Mouse (Mus musculus) kidney, adult 2 months (tissue): Measurements from ENCODE around the gene Pls1. TPM values are rescaled to one million over a fixed set of nuclear protein-coding genes. Genes with fewer than 3 reads are reported as not detected.

Experiments used
- DNase-seq: peaks from one replicate; pipeline ENCODE4 v3.0.0; 2021
- H3K27ac ChIP-seq: fragments of 200-500 bp; 2 replicates; pipeline ENCODE4 v1.5.1; 2012; ENCODE audit warnings: low read depth, low read length, control low read depth, inconsistent platforms; ENCODE audit not compliant: insufficient read depth
- H3K27me3 ChIP-seq: fragments of 200-500 bp; replicated peaks from 2 replicates; pipeline ENCODE4 v1.6.1; 2012; ENCODE audit warnings: mild to moderate bottlenecking, moderate library complexity, low read length, inconsistent platforms; ENCODE audit not compliant: control insufficient read depth, insufficient read depth
- H3K36me3 ChIP-seq: fragments of 200-500 bp; 2 replicates; pipeline ENCODE4 v1.6.1; 2012; ENCODE audit warnings: mild to moderate bottlenecking, moderate library complexity, low read length, inconsistent platforms; ENCODE audit not compliant: control insufficient read depth, insufficient read depth
- H3K4me1 ChIP-seq: fragments of 200-500 bp; 2 replicates; pipeline ENCODE4 v1.6.1; 2011; ENCODE audit warnings: low read length; ENCODE audit not compliant: control insufficient read depth, insufficient read depth
- H3K4me3 ChIP-seq: fragments of 200-500 bp; 2 replicates; pipeline ENCODE4 v1.5.1; 2011; ENCODE audit warnings: mild to moderate bottlenecking, low read depth, low read length, control low read depth; ENCODE audit not compliant: insufficient read depth
- CTCF ChIP-seq: fragments of 200-500 bp; conservative IDR thresholded peaks from 2 replicates; pipeline ENCODE4 v1.5.1; 2011; ENCODE audit warnings: low read depth, mild to moderate bottlenecking, control low read depth, low read length, moderate library complexity, mixed read lengths; ENCODE audit not compliant: insufficient read depth, insufficient read length
- POLR2A ChIP-seq: fragments of 200-500 bp; IDR thresholded peaks from one replicate; pipeline ENCODE4 v1.6.1; 2011; ENCODE audit warnings: low read depth, low read length, control low read depth
- WGBS: fragments of 180-500 bp; shearing (Covaris S2); methylation state at CpG from one replicate; pipeline ENCODE4 v1.1.7; 2018; 5-methylcytosine and 5-hydroxymethylcytosine counted together
- polyA plus RNA-seq: library from polyadenylated mRNA; depleted of rRNA; stranded (reverse); fragments of >200 nt; gene quantifications from 2 replicates; pipeline ENCODE4 v1.2.3, GENCODE M21; 2012

Gene Pls1
- polyA plus RNA-seq, 1 experiment, result 21.6 TPM

DNA sequence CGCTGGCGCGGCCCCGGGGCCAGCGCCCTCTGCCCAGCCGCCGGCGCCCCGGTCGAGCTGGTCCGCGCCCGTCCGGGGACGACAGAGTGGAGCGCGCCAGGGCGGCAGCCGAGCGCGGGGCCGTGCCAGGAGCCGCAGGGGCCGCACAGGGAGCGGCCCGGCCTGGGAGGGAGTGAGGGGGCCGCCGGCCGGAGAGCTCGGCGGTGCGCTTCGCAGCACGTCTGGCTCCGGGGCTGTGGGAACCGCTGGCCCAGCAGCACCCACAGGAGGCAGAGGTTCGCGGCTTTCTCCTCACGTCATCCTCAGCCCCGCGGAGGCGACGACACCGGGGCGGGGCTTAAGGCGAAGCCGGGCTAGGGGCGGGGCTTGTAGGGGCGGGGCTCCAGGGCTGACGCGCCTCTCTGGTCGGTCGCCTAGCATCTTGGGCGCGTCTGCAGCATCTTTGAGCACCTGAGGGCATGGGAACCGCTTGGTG, 95.0 kb downstream of the Pls1 start, which contains the start of gene Trpc1:
Gene Trpc1 (minus strand): TSS at position 339 of the 475 bp plus-strand sequence.
- peak within 1 kb of the TSS; percentile 98 for H3K4me3 ChIP-seq
- H3K36me3 ChIP-seq, result no peaks in the 10 kb centered on the region
- peak; percentile 87 for DNase-seq
- no peaks in the 10 kb centered on the region; the same call in 1 of the 2 replicates for H3K27me3 ChIP-seq
- peak within 1 kb of the TSS; percentile 57 for H3K27ac ChIP-seq
- TF ChIP-seq POLR2A, result peak; percentile 73
- TF ChIP-seq CTCF, result no peak
- under 1% methylated on average over 56 of the region's 56 CpGs for WGBS
- H3K4me1 ChIP-seq, result peaks cover 10% of the 10 kb centered on the region; the same call in 1 of the 2 replicates

DNA sequence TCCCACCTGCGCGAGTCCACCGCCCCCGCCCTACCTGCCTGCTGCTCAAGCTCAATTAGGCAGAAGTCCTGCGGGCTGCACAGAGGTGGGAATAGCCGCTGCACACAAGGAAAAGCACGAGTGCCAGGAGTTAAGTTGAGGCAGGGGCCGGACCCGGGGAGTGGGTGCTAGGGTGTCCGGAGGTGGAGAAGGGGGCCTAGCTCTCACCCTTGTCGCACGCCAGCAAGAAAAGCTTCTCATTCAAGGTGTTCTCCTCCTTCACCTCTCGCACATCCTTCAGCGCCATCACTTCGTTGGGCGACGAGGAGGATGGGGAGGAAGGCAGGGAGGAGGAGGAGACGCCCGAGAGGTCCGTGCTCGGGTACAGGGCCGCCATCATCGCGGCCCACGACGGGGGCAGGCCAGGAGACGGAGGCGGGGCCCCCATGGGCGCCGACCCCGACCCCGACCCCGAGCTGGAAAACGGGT, 95.6 kb downstream of the Pls1 start:
- H3K27ac ChIP-seq, result peak overlapping the region; percentile 57
- H3K36me3 ChIP-seq, result no peaks in the 10 kb centered on the region
- WGBS, result 3% methylated on average over 34 of the region's 34 CpGs
- H3K4me1 ChIP-seq, result peaks cover 13% of the 10 kb centered on the region; the same call in 1 of the 2 replicates
- H3K4me3 ChIP-seq, result peak overlapping the region; percentile 98
- peak; percentile 39 for DNase-seq
- no peaks in the 10 kb centered on the region; the same call in 1 of the 2 replicates for H3K27me3 ChIP-seq
- TF ChIP-seq POLR2A, result no peak

DNA sequence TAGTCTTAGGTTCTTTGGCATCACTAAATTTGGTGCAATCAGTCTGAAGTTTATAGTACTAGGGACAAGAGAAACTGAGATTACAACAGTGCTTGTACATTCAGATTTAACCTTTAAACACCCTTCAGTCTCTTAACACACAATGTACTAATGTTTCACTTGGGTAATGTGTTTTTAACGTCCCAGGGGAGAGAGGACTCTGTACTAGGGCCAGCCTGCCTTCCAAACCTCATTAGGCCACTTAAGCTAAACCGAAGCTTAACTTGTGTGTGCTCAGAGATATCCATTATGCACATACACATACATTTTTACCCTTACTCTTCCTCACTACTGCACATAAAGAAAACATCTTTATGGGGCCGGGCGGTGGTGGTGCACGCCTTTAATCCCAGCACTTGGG, 97.8 kb downstream of the Pls1 start:
- Histone ChIP-seq H3K36me3 (no peaks in the 10 kb centered on the region), H3K4me1 (peaks cover 18% of the 10 kb centered on the region; the same call in 1 of the 2 replicates), H3K27me3 (no peaks in the 10 kb centered on the region), H3K4me3 (no peak overlapping the region), H3K27ac (peak overlapping the region; percentile 53; the same call in 1 of the 2 replicates)
- TF ChIP-seq CTCF (no peak), POLR2A (no peak)
- 63% methylated on average over 5 of the region's 5 CpGs for WGBS
- peak; percentile 69 for DNase-seq

DNA sequence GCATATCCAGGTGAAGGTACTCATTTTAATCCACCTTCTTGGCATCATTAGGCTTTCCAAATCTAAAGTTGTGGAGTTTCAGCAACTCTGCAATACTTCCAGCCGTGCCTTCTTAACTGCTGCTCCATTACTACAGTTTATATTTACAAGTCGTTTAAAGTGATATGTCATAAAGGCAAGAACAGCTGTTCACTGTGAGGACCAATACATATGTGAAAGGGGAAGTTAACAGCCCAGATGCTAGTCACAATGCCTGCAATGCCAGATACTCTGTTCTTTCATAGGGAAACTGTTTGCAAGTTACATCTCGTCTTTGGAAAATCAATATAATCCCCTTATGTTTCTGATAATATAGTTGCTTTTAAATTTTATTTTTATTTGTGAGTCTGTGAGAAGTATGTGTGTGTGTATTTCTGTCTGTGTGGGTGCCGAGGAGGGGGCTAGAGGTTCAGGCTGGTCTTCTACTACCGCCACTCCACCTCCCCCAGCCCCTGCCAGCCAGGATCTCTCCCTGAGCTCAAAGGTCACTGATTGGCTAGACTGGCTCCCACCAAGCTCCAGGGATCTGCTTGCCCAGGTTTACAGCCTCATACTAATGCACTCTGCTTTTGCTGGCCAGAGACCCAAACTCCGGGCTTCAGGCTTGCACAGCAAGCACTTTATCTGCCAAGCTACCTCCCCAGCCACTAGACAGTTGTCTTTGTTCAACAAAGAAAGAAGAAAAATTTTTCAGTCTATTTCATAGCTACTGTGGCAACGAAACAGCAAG, 100.1 kb downstream of the Pls1 start:
- peak overlapping the region; percentile 86 for H3K27ac ChIP-seq
- 53% methylated on average over 7 of the region's 7 CpGs for WGBS
- peaks cover 18% of the 10 kb centered on the region; the same call in 1 of the 2 replicates for H3K4me1 ChIP-seq
- H3K27me3 ChIP-seq, result no peaks in the 10 kb centered on the region
- H3K36me3 ChIP-seq, result no peaks in the 10 kb centered on the region; the same call in 1 of the 2 replicates
- no peak overlapping the region for H3K4me3 ChIP-seq
- no peak for TF ChIP-seq POLR2A
- DNase-seq, result peak; percentile 69

DNA sequence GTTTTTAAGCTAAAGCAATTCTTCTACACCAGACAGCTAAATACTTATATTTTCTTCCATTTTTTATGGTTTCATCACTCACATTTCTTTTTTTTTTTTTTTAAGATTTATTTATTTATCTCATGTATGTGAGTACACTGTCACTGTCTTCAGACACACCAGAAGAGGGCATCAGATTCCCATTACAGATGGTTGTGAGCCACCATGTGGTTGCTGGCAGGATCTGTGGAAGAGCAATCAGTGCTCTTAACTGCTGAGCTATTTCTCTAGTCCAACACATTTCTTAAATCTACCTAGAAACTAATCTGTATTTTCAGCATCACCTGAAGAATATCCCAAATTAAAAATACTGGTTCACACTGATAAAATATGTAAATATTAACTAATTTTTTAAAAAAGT, 108.9 kb downstream of the Pls1 start:
- no peak overlapping the region for H3K4me3 ChIP-seq
- no peaks in the 10 kb centered on the region for H3K27me3 ChIP-seq
- no peaks in the 10 kb centered on the region for H3K4me1 ChIP-seq
- TF ChIP-seq POLR2A (no peak), CTCF (peak; percentile 21; the same call in 1 of the 2 replicates)
- H3K36me3 ChIP-seq, result peaks cover 7% of the 10 kb centered on the region; the same call in 1 of the 2 replicates
- no peak for DNase-seq
- no peak overlapping the region for H3K27ac ChIP-seq

DNA sequence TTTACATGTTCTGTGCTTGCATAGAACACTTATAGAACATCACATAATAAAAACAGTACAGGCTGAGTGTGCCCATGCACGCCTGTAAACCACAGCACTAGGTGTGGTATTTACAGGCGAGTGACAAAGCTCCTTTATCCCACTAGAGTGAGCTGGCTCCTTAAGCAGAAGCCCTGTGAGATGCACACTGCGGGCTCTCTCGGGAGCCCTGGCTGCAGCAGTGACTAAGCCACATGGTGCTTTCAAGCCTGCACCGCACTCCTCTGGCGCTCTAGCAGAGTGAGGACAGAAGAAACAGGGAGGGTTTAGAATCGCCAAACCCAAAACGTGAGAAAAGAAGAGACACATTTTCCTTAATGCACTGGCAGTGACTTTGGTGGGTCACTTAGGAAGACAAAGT, 132.5 kb downstream of the Pls1 start:
- peaks cover 4% of the 10 kb centered on the region for H3K36me3 ChIP-seq
- DNase-seq, result no peak

DNA sequence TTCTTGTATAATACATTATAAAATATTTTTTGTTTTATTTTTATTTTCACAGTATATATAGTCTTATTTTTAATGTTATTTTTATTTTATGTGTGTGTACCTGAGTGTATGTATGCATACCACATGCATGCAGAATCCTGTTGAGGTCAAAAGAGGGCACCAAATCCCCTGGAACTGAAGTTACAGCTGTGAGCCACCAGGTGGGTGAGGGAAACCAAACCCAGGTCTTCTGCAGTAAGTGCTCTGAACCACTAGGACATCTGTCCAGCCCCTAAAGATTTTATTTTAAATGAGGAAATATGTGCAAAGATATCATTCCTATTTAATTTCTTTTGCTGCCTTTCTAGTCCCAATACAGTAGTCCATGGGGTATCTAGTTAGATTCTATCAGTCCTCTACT, 136.2 kb downstream of the Pls1 start:
- Histone ChIP-seq H3K4me1 (no peaks in the 10 kb centered on the region), H3K36me3 (peaks cover 7% of the 10 kb centered on the region), H3K4me3 (no peak overlapping the region), H3K27ac (no peak overlapping the region), H3K27me3 (no peaks in the 10 kb centered on the region)
- TF ChIP-seq CTCF (no peak), POLR2A (no peak)
- no peak for DNase-seq

More for the DNA sequence above, 132.5 kb downstream of the Pls1 start:
- Histone ChIP-seq H3K4me3 (no peak overlapping the region), H3K27ac (no peak overlapping the region), H3K27me3 (no peaks in the 10 kb centered on the region), H3K4me1 (no peaks in the 10 kb centered on the region)
- TF ChIP-seq POLR2A, result no peak
- no peak for TF ChIP-seq CTCF
- 62% methylated on average over 8 of the region's 8 CpGs for WGBS
